Mouse (Mus musculus) mouse trophoblast stem cell (cell line): ENCODE data around the gene Chd2.

ENCODE experiments used
- in situ Hi-C, 2 experiments: fragments of 300-500 bp; cut with MseI, MboI; formaldehyde crosslinking; loops; 2 replicates in 1 of 2; 3 replicates in 1 of 2; pipeline ENCODE4 v1.15.1; 2025

The Chd2 gene

DNA sequence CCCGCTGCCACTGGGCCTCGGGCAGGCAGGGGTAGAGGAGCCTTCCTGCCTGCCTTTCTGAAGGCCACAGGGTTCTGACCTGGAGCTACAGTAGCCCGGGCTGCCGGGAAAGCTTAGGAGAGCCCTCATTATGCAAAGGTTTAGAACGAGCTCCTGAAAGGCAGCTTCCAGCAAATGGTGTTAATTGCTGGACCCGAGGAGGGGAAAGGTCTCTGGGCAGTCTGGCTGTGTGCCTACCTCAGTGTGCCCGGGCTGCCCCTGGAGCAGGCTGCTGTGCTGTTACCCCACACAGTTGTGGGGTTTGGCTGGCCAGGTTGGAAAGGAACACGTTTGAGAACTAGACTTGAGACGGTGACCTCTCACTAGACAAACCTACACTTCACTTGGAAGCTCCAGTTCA lies 152.2 kb downstream of the Chd2 start:
- in situ Hi-C loops = no loop called here

GRCm38 (mm10) chr7:73388866-73389265 lies 152.8 kb downstream of the Chd2 start:
- in situ Hi-C loops = no loop called here

DNA sequence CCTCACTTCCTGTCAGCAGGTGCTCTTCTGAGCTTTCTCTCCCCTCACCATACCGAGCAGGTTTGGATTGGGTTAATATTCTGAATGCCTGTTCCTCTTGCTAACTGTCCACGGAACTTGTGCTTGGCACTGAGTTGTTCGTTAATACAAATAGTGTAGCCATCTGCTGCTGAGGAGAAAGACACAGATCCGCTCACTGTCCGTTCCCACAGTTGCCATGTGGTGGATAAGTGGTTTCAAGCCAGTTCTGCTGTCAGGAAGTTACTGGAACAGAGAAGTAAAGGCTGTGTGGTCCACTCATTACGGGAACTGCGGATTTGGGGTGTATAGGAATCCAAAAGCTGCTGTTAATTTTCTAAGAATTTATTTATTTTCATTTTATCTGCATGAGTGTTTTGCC lies 158.8 kb downstream of the Chd2 start:
- in situ Hi-C loops = no loop called here

DNA sequence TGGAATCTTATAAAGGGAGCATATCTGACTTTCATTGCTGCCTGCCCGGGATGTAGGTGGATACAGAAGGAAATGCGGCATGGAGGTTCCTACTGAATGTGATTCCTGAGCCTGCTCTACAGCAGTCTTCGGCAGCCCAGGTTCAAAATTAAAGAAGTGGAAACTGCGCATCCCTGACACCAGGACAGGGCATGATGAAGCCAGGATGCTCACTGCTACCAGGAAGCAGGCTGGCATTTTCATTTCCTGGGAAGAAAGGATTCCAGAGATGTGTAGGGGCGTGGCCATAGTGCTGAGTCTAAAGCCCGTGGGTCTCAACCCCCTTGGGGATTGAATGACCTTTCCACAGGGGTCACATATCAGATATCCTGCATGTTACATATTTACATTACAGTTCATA lies 163.6 kb downstream of the Chd2 start:
- in situ Hi-C loops = loop anchor here in 1 of 2 experiments (5.0 kb wide), 1 partner anchor 976 kb away; no protein-coding TSS in a partner anchor

- in situ Hi-C loops = loop anchor here in 1 of 2 experiments (5.0 kb wide), 1 partner anchor 975 kb away; no protein-coding TSS in a partner anchor
Measured at GRCm38 (mm10) chr7:73377307-73377706, 164.3 kb downstream of the Chd2 start.
